Mouse (Mus musculus) MEL (cell line): ENCODE results near the gene Haus7. TPM values are rescaled to one million over a fixed set of nuclear protein-coding genes. Genes with fewer than 3 reads are reported as not detected.

Experiments
- DNase-seq: peaks from one replicate; pipeline ENCODE4 v3.0.0; 2011; ENCODE audit warnings: low read depth, low spot score
- H3K27ac ChIP-seq: 2 replicates; pipeline ENCODE4 v1.5.1; 2012; ENCODE audit warnings: low read depth, mild to moderate bottlenecking, control low read depth, low read length, moderate library complexity; ENCODE audit not compliant: control insufficient read depth
- H3K27me3 ChIP-seq, 2 experiments: fragments of 150-350 bp in 1 of 2; sonication (generic) in 1 of 2; 2 replicates each; pipeline ENCODE4 v1.6.1; 2012; ENCODE audit warnings: low read length in 2 of 2, mild to moderate bottlenecking in 2 of 2, improper control_type of control experiment in 1 of 2, moderate library complexity in 1 of 2; ENCODE audit not compliant: insufficient read depth in 2 of 2, control insufficient read depth in 1 of 2
- H3K36me3 ChIP-seq, 2 experiments: 2 replicates each; pipeline ENCODE4 v1.6.1; 2012 to 2014; ENCODE audit warnings: low read length in 2 of 2, improper control_type of control experiment in 1 of 2, inconsistent platforms in 1 of 2, mild to moderate bottlenecking in 1 of 2; ENCODE audit not compliant: insufficient read depth in 2 of 2, control insufficient read depth in 1 of 2
- H3K4me1 ChIP-seq, 2 experiments: fragments of 150-350 bp in 1 of 2; sonication (generic) in 1 of 2; 2 replicates each; pipeline ENCODE4 v1.6.1; 2012; ENCODE audit warnings: low read length in 2 of 2, improper control_type of control experiment in 1 of 2, mild to moderate bottlenecking in 1 of 2; ENCODE audit not compliant: insufficient read depth in 2 of 2, control insufficient read depth in 1 of 2
- H3K4me3 ChIP-seq, 2 experiments: fragments of 150-350 bp in 1 of 2; sonication (generic) in 1 of 2; 2 replicates each; pipeline ENCODE4 v1.5.1; 2012; ENCODE audit warnings: low read depth in 2 of 2, low read length in 2 of 2, mild to moderate bottlenecking in 2 of 2, moderate library complexity in 2 of 2, control low read depth in 1 of 2, improper control_type of control experiment in 1 of 2; ENCODE audit not compliant: control insufficient read depth in 1 of 2, insufficient read depth in 1 of 2
- H3K79me2 ChIP-seq: 2 replicates; pipeline ENCODE4 v1.6.1; 2012; ENCODE audit warnings: mild to moderate bottlenecking, low read length, moderate library complexity; ENCODE audit not compliant: control insufficient read depth, poor library complexity, insufficient read depth
- H3K9ac ChIP-seq: 2 replicates; pipeline ENCODE4 v1.6.1; 2012; ENCODE audit warnings: low read depth, mild to moderate bottlenecking, control low read depth, low read length, moderate library complexity; ENCODE audit not compliant: control insufficient read depth, poor library complexity, severe bottlenecking
- H3K9me3 ChIP-seq: fragments of 150-350 bp; sonication (generic); replicated peaks from 2 replicates; pipeline ENCODE4 v1.6.1; 2012; ENCODE audit warnings: mild to moderate bottlenecking, low read length, improper control_type of control experiment, moderate library complexity; ENCODE audit not compliant: insufficient read depth
- CHD1 ChIP-seq: IDR thresholded peaks from 2 replicates; pipeline ENCODE4 v1.6.1; 2012; ENCODE audit warnings: low read depth, mild to moderate bottlenecking, inconsistent platforms, low read length, improper control_type of control experiment
- CHD2 ChIP-seq: IDR thresholded peaks from 2 replicates; pipeline ENCODE4 v1.6.1; 2011; ENCODE audit warnings: low read length, improper control_type of control experiment
- CTCF ChIP-seq, 3 experiments: IDR thresholded peaks in 2 of 3; conservative IDR thresholded peaks in 1 of 3; 2 replicates each; pipeline ENCODE4 v1.5.1; 2011 to 2012; ENCODE audit warnings: low read length in 3 of 3, low read depth in 2 of 3, mild to moderate bottlenecking in 2 of 3, improper control_type of control experiment in 1 of 3, inconsistent platforms in 1 of 3, mixed read lengths in 1 of 3, moderate library complexity in 1 of 3; ENCODE audit not compliant: control insufficient read depth in 1 of 3, insufficient read depth in 1 of 3, poor library complexity in 1 of 3, severe bottlenecking in 1 of 3
- E2F4 ChIP-seq: IDR thresholded peaks from 2 replicates; pipeline ENCODE4 v1.6.1; 2011; ENCODE audit warnings: low read depth, low read length, improper control_type of control experiment, borderline replicate concordance
- ELF1 ChIP-seq: IDR thresholded peaks from 2 replicates; pipeline ENCODE4 v1.6.1; 2014; ENCODE audit warnings: low read depth, mild to moderate bottlenecking, inconsistent platforms, low read length, improper control_type of control experiment, moderate library complexity
- EP300 ChIP-seq, 2 experiments: IDR thresholded peaks; 2 replicates each; pipeline ENCODE4 v1.6.1; 2011; ENCODE audit warnings: improper control_type of control experiment in 2 of 2, low read length in 2 of 2, low read depth in 1 of 2, mild to moderate bottlenecking in 1 of 2
- ETS1 ChIP-seq: IDR thresholded peaks from 2 replicates; pipeline ENCODE4 v1.6.1; 2012; ENCODE audit warnings: low read depth, mild to moderate bottlenecking, inconsistent platforms, low read length, improper control_type of control experiment, moderate library complexity
- KAT2A ChIP-seq: conservative IDR thresholded peaks from 2 replicates; pipeline ENCODE4 v1.6.1; 2012; ENCODE audit warnings: low read depth, low read length, improper control_type of control experiment, inconsistent platforms
- MAX ChIP-seq: IDR thresholded peaks from 2 replicates; pipeline ENCODE4 v1.6.1; 2011; ENCODE audit warnings: low read length, improper control_type of control experiment
- MAZ ChIP-seq: IDR thresholded peaks from 2 replicates; pipeline ENCODE4 v1.6.1; 2012; ENCODE audit warnings: low read depth, mild to moderate bottlenecking, inconsistent platforms, low read length, improper control_type of control experiment
- MXI1 ChIP-seq: IDR thresholded peaks from 2 replicates; pipeline ENCODE4 v1.6.1; 2011; ENCODE audit warnings: mild to moderate bottlenecking, low read depth, low read length, improper control_type of control experiment
- NELFE ChIP-seq: IDR thresholded peaks from 2 replicates; pipeline ENCODE4 v1.6.1; 2011; ENCODE audit warnings: low read depth, low read length, improper control_type of control experiment
- NRF1 ChIP-seq: IDR thresholded peaks from 2 replicates; pipeline ENCODE4 v1.6.1; 2014; ENCODE audit warnings: low read depth, mild to moderate bottlenecking, inconsistent platforms, low read length, improper control_type of control experiment, moderate library complexity; ENCODE audit not compliant: poor library complexity, insufficient read depth, severe bottlenecking
- POLR2A ChIP-seq, 2 experiments: IDR thresholded peaks; 2 replicates each; pipeline ENCODE4 v1.6.1; 2011 to 2012; ENCODE audit warnings: low read length in 2 of 2, mild to moderate bottlenecking in 2 of 2, control low read depth in 1 of 2, improper control_type of control experiment in 1 of 2, low read depth in 1 of 2, moderate library complexity in 1 of 2; ENCODE audit not compliant: control insufficient read depth in 1 of 2, insufficient read depth in 1 of 2, poor library complexity in 1 of 2
- POLR2AphosphoS2 ChIP-seq: IDR thresholded peaks from 2 replicates; pipeline ENCODE4 v1.6.1; 2011; ENCODE audit warnings: low read length, improper control_type of control experiment
- POLR2AphosphoS5 ChIP-seq: IDR thresholded peaks from 2 replicates; pipeline ENCODE4 v1.6.1; 2012; ENCODE audit warnings: low read depth, borderline replicate concordance, mild to moderate bottlenecking, inconsistent platforms, low read length, moderate library complexity, mixed read lengths
- RAD21 ChIP-seq: IDR thresholded peaks from 2 replicates; pipeline ENCODE4 v1.6.1; 2011; ENCODE audit warnings: mild to moderate bottlenecking, low read depth, low read length, improper control_type of control experiment
- SMC3 ChIP-seq: IDR thresholded peaks from 2 replicates; pipeline ENCODE4 v1.6.1; 2011; ENCODE audit warnings: low read depth, low read length, improper control_type of control experiment
- TAL1 ChIP-seq: IDR thresholded peaks from 2 replicates; pipeline ENCODE4 v1.6.1; 2012; ENCODE audit warnings: mild to moderate bottlenecking, inconsistent platforms, low read length, moderate library complexity, mixed read lengths
- TCF12 ChIP-seq: IDR thresholded peaks from 2 replicates; pipeline ENCODE4 v1.6.1; 2014; ENCODE audit warnings: low read depth, mild to moderate bottlenecking, inconsistent platforms, low read length, improper control_type of control experiment, moderate library complexity
- USF2 ChIP-seq, 2 experiments: IDR thresholded peaks; 2 replicates each; pipeline ENCODE4 v1.6.1; 2011 to 2012; ENCODE audit warnings: improper control_type of control experiment in 2 of 2, low read length in 2 of 2, borderline replicate concordance in 1 of 2, inconsistent platforms in 1 of 2, low read depth in 1 of 2, mild to moderate bottlenecking in 1 of 2; ENCODE audit not compliant: insufficient read depth in 1 of 2
- ZMIZ1 ChIP-seq: IDR thresholded peaks from 2 replicates; pipeline ENCODE4 v1.6.1; 2012; ENCODE audit warnings: low read depth, mild to moderate bottlenecking, inconsistent platforms, low read length, improper control_type of control experiment, moderate library complexity
- ZNF384 ChIP-seq: IDR thresholded peaks from 2 replicates; pipeline ENCODE4 v1.6.1; 2012; ENCODE audit warnings: low read depth, mild to moderate bottlenecking, inconsistent platforms, low read length, improper control_type of control experiment
- polyA plus RNA-seq, 2 experiments: library from polyadenylated mRNA; stranded (reverse) in 1 of 2; unstranded in 1 of 2; fragments of >175 nt in 1 of 2; fragments of >200 nt in 1 of 2; gene quantifications; 2 replicates each; pipeline versions ENCODE4 v1.2.1 to v1.2.4; 2012; ENCODE audit warnings: low replicate concordance in 2 of 2, low read depth in 1 of 2; ENCODE audit not compliant: insufficient read length in 2 of 2, insufficient read depth in 1 of 2, missing spikeins in 1 of 2
- total RNA-seq: library from RNA; depleted of rRNA; stranded (reverse); fragments of 300-350 nt; gene quantifications from 2 replicates; pipeline ENCODE4 v1.2.3, GENCODE M21; 2012

Haus7 gene
- total and polyA plus RNA-seq, 3 experiments, result 24.0 to 27.9 TPM; not detected in 1

DNA sequence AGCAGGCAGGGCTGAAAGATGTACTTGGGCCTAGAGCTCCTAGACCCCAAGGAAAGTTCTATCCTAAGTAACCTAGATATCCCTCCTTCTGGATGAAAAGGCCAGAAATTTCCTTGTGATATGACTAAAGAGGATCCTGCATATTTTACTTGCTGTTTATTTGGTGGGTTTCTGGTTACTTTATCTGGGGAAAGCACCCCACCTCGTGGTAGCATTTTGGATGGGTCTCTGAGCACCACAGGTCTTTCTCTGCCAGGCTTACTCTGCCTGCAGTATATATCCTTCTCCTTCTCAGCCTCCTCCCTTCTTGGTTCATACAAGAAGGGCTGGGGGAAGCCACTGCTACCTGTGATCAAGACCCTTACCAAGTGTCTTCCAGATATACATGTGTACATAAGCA lies 46.1 kb downstream of the Haus7 start:
- Histone ChIP-seq H3K9me3 (no peaks in the 10 kb centered on the region), H3K4me3 (no peak overlapping the region), H3K4me1 (no peaks in the 10 kb centered on the region), H3K27ac (no peak overlapping the region), H3K27me3 (no peaks in the 10 kb centered on the region; a peak in 1 of 4 replicates), H3K9ac (no peak overlapping the region), H3K79me2 (no peaks in the 10 kb centered on the region), H3K36me3 (no peaks in the 10 kb centered on the region)
- DNase-seq, result peak; percentile 3
- TF ChIP-seq EP300 (IDR thresholded peaks at IDR 0.05; ENCODE audit: low read depth in 1 of 2, low read length in 2 of 2) (no peak), USF2 (IDR thresholded peaks at IDR 0.05; ENCODE audit: borderline replicate concordance in 1 of 2, insufficient read depth in 1 of 2, low read depth in 1 of 2, low read length in 2 of 2) (no peak), NELFE (no peak), CTCF (IDR thresholded peaks at IDR 0.05 in 2 of 3, conservative IDR thresholded peaks at IDR 0.05 in 1 of 3; ENCODE audit: control insufficient read depth in 1 of 3, insufficient read depth in 1 of 3, low read depth in 2 of 3, low read length in 3 of 3, poor library complexity in 1 of 3, severe bottlenecking in 1 of 3) (peak in 1 of 3 experiments; percentile 21; a peak in 2 of 6 replicates), ETS1 (no peak), KAT2A (no peak), CHD2 (no peak), SMC3 (peak; percentile 30), POLR2AphosphoS2 (no peak), MXI1 (no peak), MAZ (no peak), ZNF384 (no peak), ZMIZ1 (no peak), POLR2A (IDR thresholded peaks at IDR 0.05; ENCODE audit: control insufficient read depth in 1 of 2, insufficient read depth in 1 of 2, low read depth in 1 of 2, low read length in 2 of 2, poor library complexity in 1 of 2) (no peak), RAD21 (peak; percentile 21), CHD1 (no peak), TAL1 (no peak), NRF1 (no peak), POLR2AphosphoS5 (no peak), TCF12 (no peak), E2F4 (no peak), MAX (no peak), ELF1 (no peak)
